Mouse (Mus musculus) testis, postnatal 10 days (tissue): ENCODE data around the gene 4921511C20Rik.

Experiments
- DNase-seq: peaks from one replicate; pipeline ENCODE4 v3.0.0; 2021; ENCODE audit warnings: low spot score

The 4921511C20Rik gene

GRCm38 (mm10) chrX:127393993-127394392 is at the start of gene 4921511C20Rik:
Gene 4921511C20Rik, plus strand, starts transcription at chrX:127394293.
- no peak for DNase-seq
